Mouse (Mus musculus) liver, postnatal 0 days (tissue): ENCODE data around the gene Rpl7l1. TPM values are rescaled to one million over a fixed set of nuclear protein-coding genes. Genes with fewer than 3 reads are reported as not detected.

Experiments used
- ATAC-seq: fragments of 200-750 bp; cut with Nextera tagmentation; 2 replicates; pipeline ENCODE4 v1.8.0; 2017; ENCODE audit warnings: mild to moderate bottlenecking, moderate library complexity
- DNase-seq: peaks from one replicate; pipeline ENCODE4 v3.0.0-alpha.2; 2016
- H3K27ac ChIP-seq: fragments of 300-500 bp; sonication (generic); 2 replicates; pipeline ENCODE4 v1.5.1; 2014; ENCODE audit warnings: antibody characterized with exemption, moderate library complexity, mild to moderate bottlenecking, low read depth
- H3K27me3 ChIP-seq: fragments of 300-500 bp; sonication (generic); 2 replicates; pipeline ENCODE4 v1.6.1; 2014; ENCODE audit warnings: low read length, control low read depth, mixed read lengths; ENCODE audit not compliant: insufficient read depth
- H3K36me3 ChIP-seq: fragments of 300-500 bp; sonication (generic); replicated peaks from 2 replicates; pipeline ENCODE4 v1.6.1; 2014; ENCODE audit warnings: mild to moderate bottlenecking, control low read depth, low read length, moderate library complexity, mixed read lengths; ENCODE audit not compliant: insufficient read depth
- H3K4me1 ChIP-seq: fragments of 300-500 bp; sonication (generic); 2 replicates; pipeline ENCODE4 v1.6.1; 2014; ENCODE audit warnings: antibody characterized with exemption, mild to moderate bottlenecking, control low read depth; ENCODE audit not compliant: insufficient read depth
- H3K4me2 ChIP-seq: fragments of 300-500 bp; sonication (generic); 2 replicates; pipeline ENCODE4 v1.6.1; 2014; ENCODE audit warnings: low read depth, mild to moderate bottlenecking, low read length, moderate library complexity, mixed read lengths
- H3K4me3 ChIP-seq: fragments of 300-500 bp; sonication (generic); 2 replicates; pipeline ENCODE4 v1.5.1; 2014; ENCODE audit warnings: low read depth, low read length
- H3K9ac ChIP-seq: fragments of 300-500 bp; sonication (generic); replicated peaks from 2 replicates; pipeline ENCODE4 v1.6.1; 2014; ENCODE audit warnings: mild to moderate bottlenecking, moderate library complexity
- H3K9me3 ChIP-seq: fragments of 300-500 bp; sonication (generic); 2 replicates; pipeline ENCODE4 v1.6.1; 2016; ENCODE audit warnings: mild to moderate bottlenecking, control low read depth, low read length, mixed read lengths
- CTCF ChIP-seq: sonication (generic); IDR thresholded peaks from 2 replicates; pipeline ENCODE4 v1.5.1; 2016; ENCODE audit warnings: antibody characterized with exemption, low read depth
- EP300 ChIP-seq: IDR thresholded peaks from 2 replicates; pipeline ENCODE4 v1.6.1; 2016; ENCODE audit warnings: antibody characterized with exemption, low read depth, mild to moderate bottlenecking
- WGBS: fragments of 180-500 bp; shearing (Covaris S2); extraction: QIAGEN DNeasy Blood & Tissue Kit; methylation state at CpG from one replicate; pipeline ENCODE4 v1.1.7; 2014; ENCODE audit not compliant: insufficient replicate concordance; 5-methylcytosine and 5-hydroxymethylcytosine counted together
- polyA plus RNA-seq: library from polyadenylated mRNA; unstranded; fragments of >200 nt; fragmentation: Nextera tagmentation; extraction: Ambion mirVana; gene quantifications from 2 replicates; pipeline ENCODE4 v1.2.1, GENCODE M21; 2015

The Rpl7l1 gene
- polyA plus RNA-seq, 1 experiment from 2014 or later = 63.6 TPM

DNA sequence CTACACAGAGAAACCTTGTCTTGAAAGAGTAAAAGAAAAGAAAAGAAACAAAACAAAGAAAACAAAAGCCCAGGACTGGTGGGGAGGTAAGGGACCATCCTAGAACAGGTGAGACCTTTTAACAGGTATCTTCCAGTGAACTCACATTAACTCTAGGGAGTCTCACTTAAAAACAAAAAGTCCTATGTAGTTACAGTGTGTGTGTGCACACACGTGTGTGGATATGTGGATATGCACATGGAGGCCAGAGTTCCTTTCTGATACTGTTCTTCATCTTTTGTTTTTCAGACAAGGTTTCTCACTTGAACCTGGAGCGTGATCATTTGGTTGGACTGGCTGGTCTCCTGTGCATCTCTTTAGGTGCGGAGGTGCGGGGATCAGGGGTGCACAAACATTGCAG lies 31.9 kb downstream of the Rpl7l1 start:
- DNase-seq (no peak), ATAC-seq (no peak)
- 69% methylated on average over 4 of the region's 4 CpGs for WGBS
- Histone ChIP-seq H3K36me3 (peaks cover 12% of the 10 kb centered on the region; the same call in 1 of the 2 replicates), H3K4me1 (peaks cover 36% of the 10 kb centered on the region), H3K4me2 (peak overlapping the region; percentile 91), H3K27me3 (no peaks in the 10 kb centered on the region), H3K4me3 (peak overlapping the region; percentile 61), H3K9ac (peak overlapping the region; percentile 79), H3K9me3 (no peaks in the 10 kb centered on the region), H3K27ac (peak overlapping the region; percentile 97)
- TF ChIP-seq CTCF (no peak), EP300 (no peak)

DNA sequence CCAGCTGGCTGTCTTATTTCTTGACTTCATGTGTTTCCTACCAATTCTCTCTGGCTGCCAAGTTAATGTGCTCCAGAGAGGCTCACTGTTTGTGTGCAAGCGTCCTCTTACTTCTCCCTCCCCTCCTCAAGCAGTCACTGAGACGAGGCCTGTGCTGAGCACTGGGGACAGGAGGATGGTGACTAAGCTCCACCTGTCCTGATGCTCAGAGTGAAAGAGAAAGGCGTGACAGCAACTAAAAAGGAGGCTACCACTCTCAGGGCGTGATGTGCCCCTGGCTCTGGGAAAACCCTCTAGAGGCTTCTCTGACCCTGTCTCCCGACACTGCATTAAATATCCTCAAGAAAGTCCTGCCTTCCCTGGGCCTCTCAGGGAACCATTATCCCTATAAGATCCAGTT lies 33.2 kb downstream of the Rpl7l1 start:
- Histone ChIP-seq H3K27ac (no peak overlapping the region), H3K36me3 (peaks cover 16% of the 10 kb centered on the region; the same call in 1 of the 2 replicates), H3K4me1 (peaks cover 36% of the 10 kb centered on the region), H3K4me2 (no peak overlapping the region), H3K9me3 (no peaks in the 10 kb centered on the region), H3K9ac (no peak overlapping the region), H3K27me3 (no peaks in the 10 kb centered on the region), H3K4me3 (no peak overlapping the region)
- 85% methylated on average over 5 of the region's 5 CpGs for WGBS
- TF ChIP-seq CTCF (no peak), EP300 (no peak)
- ATAC-seq (no peak), DNase-seq (no peak)

DNA sequence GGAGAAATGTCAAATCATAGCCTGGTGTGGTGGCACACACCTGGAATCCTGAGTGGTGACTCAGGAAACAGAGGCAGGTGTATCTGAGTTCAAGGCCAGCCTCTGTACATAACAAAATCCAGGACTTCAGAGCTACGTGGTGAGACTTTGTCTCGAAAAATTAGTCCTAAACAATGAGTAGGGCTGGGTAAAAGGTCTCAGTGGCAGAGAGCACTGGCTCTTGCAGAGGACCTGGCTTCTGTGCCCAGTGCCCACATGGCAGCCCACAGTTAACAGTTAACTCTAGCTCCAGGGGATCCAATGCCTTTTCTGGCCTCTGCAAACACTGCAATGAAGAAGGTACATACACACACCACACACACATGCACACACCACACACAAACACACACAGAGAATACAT lies 34.7 kb downstream of the Rpl7l1 start:
- no peak for TF ChIP-seq EP300
- no peak for TF ChIP-seq CTCF
- DNase-seq (no peak), ATAC-seq (no peak)
- Histone ChIP-seq H3K9me3 (no peaks in the 10 kb centered on the region), H3K27ac (peak overlapping the region; percentile 16; the same call in 1 of the 2 replicates), H3K4me2 (no peak overlapping the region), H3K27me3 (no peaks in the 10 kb centered on the region), H3K9ac (no peak overlapping the region), H3K4me1 (peaks cover 36% of the 10 kb centered on the region), H3K36me3 (peaks cover 22% of the 10 kb centered on the region; the same call in 1 of the 2 replicates), H3K4me3 (no peak overlapping the region)
- 53% methylated on average over 2 of the region's 2 CpGs for WGBS

DNA sequence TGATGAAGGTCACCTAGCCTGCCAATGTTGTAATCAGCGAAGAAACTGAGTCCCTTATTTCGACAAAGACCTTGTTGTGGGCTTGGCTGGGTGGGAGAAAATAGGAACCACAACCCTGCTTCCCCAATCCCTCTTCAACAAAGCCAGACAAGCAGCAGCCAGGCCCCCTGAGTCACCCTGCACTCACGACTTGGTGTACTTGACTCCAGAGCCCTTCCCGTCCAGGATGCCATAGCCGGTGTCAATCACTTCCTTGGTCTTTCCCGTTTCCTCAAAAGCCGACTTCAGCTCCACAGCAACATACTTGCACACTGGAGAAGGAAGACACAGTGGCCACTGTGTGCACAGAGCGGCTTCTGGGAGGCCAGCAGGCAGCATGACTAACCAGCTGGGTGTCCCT lies 35.2 kb downstream of the Rpl7l1 start:
- ATAC-seq (no peak), DNase-seq (no peak)
- peaks cover 31% of the 10 kb centered on the region for H3K4me1 ChIP-seq
- 58% methylated on average over 8 of the region's 8 CpGs for WGBS
- H3K27me3 ChIP-seq = no peaks in the 10 kb centered on the region
- H3K27ac ChIP-seq = 0 out of 2 replicates have a peak overlapping the region, but pooled peaks have one; percentile 16
- TF ChIP-seq EP300 (no peak), CTCF (no peak)
- H3K4me2 ChIP-seq = no peak overlapping the region
- no peaks in the 10 kb centered on the region for H3K9me3 ChIP-seq
- peaks cover 22% of the 10 kb centered on the region; the same call in 1 of the 2 replicates for H3K36me3 ChIP-seq
- H3K4me3 ChIP-seq = no peak overlapping the region
- no peak overlapping the region for H3K9ac ChIP-seq

DNA sequence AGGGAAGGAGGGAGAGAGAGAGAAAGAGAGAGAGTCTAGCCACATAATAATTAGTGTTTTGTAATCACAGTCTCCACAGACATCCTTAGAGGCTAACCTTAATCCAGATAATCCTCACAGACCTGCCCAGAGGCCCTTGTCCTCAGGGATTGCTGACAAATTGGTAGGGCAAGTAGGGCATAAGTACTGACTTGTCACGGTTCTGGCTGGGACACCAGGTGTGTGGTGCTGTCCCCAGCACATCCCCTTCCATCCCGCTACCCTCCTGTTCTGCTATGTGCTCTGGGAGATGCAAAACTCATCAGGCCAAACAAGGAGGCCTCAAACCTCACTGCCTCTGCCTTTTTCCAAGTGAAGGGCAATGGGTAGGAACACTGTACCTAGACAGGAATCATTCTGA lies 37.0 kb downstream of the Rpl7l1 start:
- Histone ChIP-seq H3K36me3 (peaks cover 27% of the 10 kb centered on the region; the same call in 1 of the 2 replicates), H3K9me3 (no peaks in the 10 kb centered on the region), H3K4me1 (peaks cover 24% of the 10 kb centered on the region), H3K27me3 (no peaks in the 10 kb centered on the region), H3K9ac (no peak overlapping the region), H3K27ac (no peak overlapping the region), H3K4me2 (no peak overlapping the region), H3K4me3 (no peak overlapping the region)
- TF ChIP-seq EP300 = no peak
- TF ChIP-seq CTCF = no peak
- 88% methylated on average over 2 of the region's 2 CpGs for WGBS
- ATAC-seq = no peak
- DNase-seq = no peak

GRCm38 (mm10) chr17:46742986-46743385 lies 39.5 kb downstream of the Rpl7l1 start:
- ATAC-seq (no peak), DNase-seq (no peak)
- WGBS = 90% methylated on average over 9 of the region's 9 CpGs

GRCm38 (mm10) chr17:46741305-46741704 lies 41.2 kb downstream of the Rpl7l1 start:
- H3K4me2 ChIP-seq = no peak overlapping the region
- no peak overlapping the region for H3K9ac ChIP-seq
- H3K4me1 ChIP-seq = no peaks in the 10 kb centered on the region
- H3K27me3 ChIP-seq = no peaks in the 10 kb centered on the region
- TF ChIP-seq CTCF = no peak
- TF ChIP-seq EP300 = no peak
- no peak for ATAC-seq
- 81% methylated on average over 6 of the region's 6 CpGs for WGBS
- H3K36me3 ChIP-seq = peaks cover 21% of the 10 kb centered on the region; the same call in 1 of the 2 replicates
- no peak overlapping the region for H3K27ac ChIP-seq
- no peak overlapping the region for H3K4me3 ChIP-seq
- peaks cover 2% of the 10 kb centered on the region; the same call in 1 of the 2 replicates for H3K9me3 ChIP-seq
- no peak for DNase-seq

More at GRCm38 (mm10) chr17:46742986-46743385, 39.5 kb downstream of the Rpl7l1 start:
- no peaks in the 10 kb centered on the region for H3K27me3 ChIP-seq
- no peak overlapping the region for H3K4me2 ChIP-seq
- peaks cover 2% of the 10 kb centered on the region; the same call in 1 of the 2 replicates for H3K9me3 ChIP-seq
- peaks cover 26% of the 10 kb centered on the region; the same call in 1 of the 2 replicates for H3K36me3 ChIP-seq
- peaks cover 11% of the 10 kb centered on the region for H3K4me1 ChIP-seq
- H3K9ac ChIP-seq = no peak overlapping the region
- TF ChIP-seq CTCF = no peak
- no peak overlapping the region for H3K27ac ChIP-seq
- H3K4me3 ChIP-seq = no peak overlapping the region
